Mouse (Mus musculus) liver, embryonic 14.5 days (tissue): ENCODE measurements around the gene Xpo4. TPM values are rescaled to one million over a fixed set of nuclear protein-coding genes. Genes with fewer than 3 reads are reported as not detected.
A peak's percentile ranks its signal among the peaks of the same experiment; 100 is the strongest.

Experiments used
- ATAC-seq: fragments of 200-750 bp; cut with Nextera tagmentation; 2 replicates; pipeline ENCODE4 v1.8.0; 2017; ENCODE audit warnings: moderate number of reproducible peaks, mild to moderate bottlenecking, moderate library complexity; ENCODE audit not compliant: insufficient read depth
- DNase-seq, 3 experiments: peaks; one replicate each; pipeline ENCODE4 v3.0.0-alpha.2; 2012 to 2013; ENCODE audit warnings: low read depth in 3 of 3, low spot score in 3 of 3
- H3K27ac ChIP-seq: fragments of 300-500 bp; sonication (generic); 2 replicates; pipeline ENCODE4 v1.5.1; 2014; ENCODE audit warnings: moderate library complexity, mild to moderate bottlenecking, control low read depth, inconsistent platforms
- H3K27me3 ChIP-seq: fragments of 300-500 bp; sonication (generic); 2 replicates; pipeline ENCODE4 v1.6.1; 2014; ENCODE audit warnings: mild to moderate bottlenecking, low read length, moderate library complexity; ENCODE audit not compliant: control insufficient read depth, insufficient read depth
- H3K36me3 ChIP-seq: fragments of 300-500 bp; sonication (generic); replicated peaks from 2 replicates; pipeline ENCODE4 v1.6.1; 2014; ENCODE audit warnings: low read depth; ENCODE audit not compliant: control insufficient read depth, insufficient read depth
- H3K4me1 ChIP-seq, 2 experiments: fragments of 200-500 bp in 1 of 2; fragments of 300-500 bp in 1 of 2; sonication (generic) in 1 of 2; replicated peaks; 2 replicates each; pipeline ENCODE4 v1.6.1; 2012 to 2014; ENCODE audit warnings: antibody characterized with exemption in 1 of 2, inconsistent platforms in 1 of 2, low read length in 1 of 2; ENCODE audit not compliant: control insufficient read depth in 2 of 2, insufficient read depth in 2 of 2
- H3K4me2 ChIP-seq: fragments of 300-500 bp; sonication (generic); 2 replicates; pipeline ENCODE4 v1.6.1; 2014; ENCODE audit warnings: low read depth, mild to moderate bottlenecking, control low read depth, moderate library complexity
- H3K4me3 ChIP-seq, 2 experiments: fragments of 200-500 bp in 1 of 2; fragments of 300-500 bp in 1 of 2; sonication (generic) in 1 of 2; 2 replicates each; pipeline ENCODE4 v1.5.1; 2012 to 2014; ENCODE audit warnings: low read depth in 2 of 2, low read length in 2 of 2, mild to moderate bottlenecking in 2 of 2, control low read depth in 1 of 2, inconsistent platforms in 1 of 2, moderate library complexity in 1 of 2; ENCODE audit not compliant: insufficient read depth in 1 of 2
- H3K9ac ChIP-seq: fragments of 300-500 bp; sonication (generic); replicated peaks from 2 replicates; pipeline ENCODE4 v1.6.1; 2014; ENCODE audit warnings: mild to moderate bottlenecking, control low read depth, moderate library complexity
- H3K9me3 ChIP-seq: fragments of 300-500 bp; sonication (generic); 2 replicates; pipeline ENCODE4 v1.6.1; 2016; ENCODE audit warnings: low read length, mixed read lengths; ENCODE audit not compliant: control insufficient read depth
- CTCF ChIP-seq: IDR thresholded peaks from 2 replicates; pipeline ENCODE4 v1.5.1; 2016; ENCODE audit warnings: antibody characterized with exemption, low read depth, control low read depth
- EP300 ChIP-seq: IDR thresholded peaks from 2 replicates; pipeline ENCODE4 v1.6.1; 2016; ENCODE audit warnings: antibody characterized with exemption, low read depth
- WGBS: fragments of 180-500 bp; shearing (Covaris S2); extraction: QIAGEN DNeasy Blood & Tissue Kit; methylation state at CpG from one replicate; pipeline ENCODE4 v1.1.7; 2014; ENCODE audit not compliant: insufficient replicate concordance; 5-methylcytosine and 5-hydroxymethylcytosine counted together
- polyA plus RNA-seq, 2 experiments: library from polyadenylated mRNA; depleted of rRNA in 1 of 2; stranded (reverse) in 1 of 2; unstranded in 1 of 2; fragments of >200 nt; fragmentation: Nextera tagmentation in 1 of 2; extraction: Ambion mirVana in 1 of 2; gene quantifications; 2 replicates each; pipeline versions ENCODE4 v1.2.1 to v1.2.3; 2012 to 2014

Xpo4 gene
- polyA plus RNA-seq, 2 experiments, result 6.8 to 14.5 TPM

- no peaks in the 10 kb centered on the region for H3K9me3 ChIP-seq
- 62% methylated on average over 2 of the region's 2 CpGs for WGBS
- no peak for DNase-seq
These were observed 10.3 kb upstream of the Xpo4 start for GRCm38 (mm10) chr14:57675481-57675880.

GRCm38 (mm10) chr14:57665628-57665950, 359 bp upstream of the Xpo4 start:
- Histone ChIP-seq H3K36me3 (no peaks in the 10 kb centered on the region), H3K4me2 (peak overlapping the region; percentile 66), H3K4me3 (peak overlapping the region; percentile 82 to 97), H3K27me3 (no peaks in the 10 kb centered on the region), H3K9ac (peak overlapping the region; percentile 72), H3K4me1 (peaks cover 9% of the 10 kb centered on the region in 2 experiments), H3K27ac (peak overlapping the region; percentile 79), H3K9me3 (no peaks in the 10 kb centered on the region)
- DNase-seq (no peak), ATAC-seq (no peak)
- WGBS, result 4% methylated on average over 10 of the region's 10 CpGs
- TF ChIP-seq CTCF (no peak), EP300 (no peak)

More at GRCm38 (mm10) chr14:57675481-57675880, 10.3 kb upstream of the Xpo4 start:
- H3K4me3 ChIP-seq, result no peak overlapping the region
- no peak for ATAC-seq
- no peak overlapping the region for H3K4me2 ChIP-seq
- no peak overlapping the region for H3K9ac ChIP-seq
- H3K4me1 ChIP-seq, result no peaks in the 10 kb centered on the region
- H3K27me3 ChIP-seq, result no peaks in the 10 kb centered on the region
- H3K36me3 ChIP-seq, result no peaks in the 10 kb centered on the region
- H3K27ac ChIP-seq, result no peak overlapping the region
- TF ChIP-seq CTCF (no peak), EP300 (no peak)

- Histone ChIP-seq H3K9me3 (no peaks in the 10 kb centered on the region), H3K4me1 (peaks cover 9% of the 10 kb centered on the region in 2 experiments), H3K36me3 (no peaks in the 10 kb centered on the region), H3K27me3 (no peaks in the 10 kb centered on the region), H3K27ac (peak overlapping the region; percentile 79), H3K9ac (peak overlapping the region; percentile 72), H3K4me2 (peak overlapping the region; percentile 66), H3K4me3 (peak overlapping the region; percentile 82 to 97)
- ATAC-seq (peak; percentile 60), DNase-seq (peak in 2 of 3 experiments; percentile 22 to 37)
- 0% methylated on average over 19 of the region's 19 CpGs for WGBS
- no peak for TF ChIP-seq CTCF
- no peak for TF ChIP-seq EP300
These were observed 864 bp downstream of the Xpo4 start for GRCm38 (mm10) chr14:57664311-57664821.

GRCm38 (mm10) chr14:57663630-57664029, 1.6 kb downstream of the Xpo4 start:
- Histone ChIP-seq H3K4me3 (peak overlapping the region; percentile 82 to 97), H3K9ac (peak overlapping the region; percentile 72), H3K27ac (no peak overlapping the region), H3K9me3 (no peaks in the 10 kb centered on the region), H3K4me1 (peaks cover 9% of the 10 kb centered on the region in 2 experiments), H3K4me2 (peak overlapping the region; percentile 66), H3K36me3 (no peaks in the 10 kb centered on the region), H3K27me3 (no peaks in the 10 kb centered on the region)
- 14% methylated on average over 1 of the region's 1 CpGs for WGBS
- DNase-seq (no peak), ATAC-seq (no peak)
- TF ChIP-seq EP300, result no peak
- no peak for TF ChIP-seq CTCF

- Histone ChIP-seq H3K36me3 (peaks cover 3% of the 10 kb centered on the region; the same call in 1 of the 2 replicates), H3K4me3 (no peak overlapping the region), H3K9me3 (no peaks in the 10 kb centered on the region), H3K27ac (no peak overlapping the region), H3K9ac (no peak overlapping the region), H3K27me3 (no peaks in the 10 kb centered on the region), H3K4me2 (no peak overlapping the region), H3K4me1 (no peaks in the 10 kb centered on the region; a peak in 2 of 4 replicates)
- TF ChIP-seq EP300 (no peak), CTCF (peak; percentile 34; the same call in 1 of the 2 replicates)
- ATAC-seq (no peak), DNase-seq (no peak)
- WGBS, result 91% methylated on average over 4 of the region's 4 CpGs
These were observed 6.9 kb downstream of the Xpo4 start for GRCm38 (mm10) chr14:57658301-57658700.
